Mouse (Mus musculus) liver, embryonic 15.5 days (tissue): ENCODE data around the gene Mog. TPM values are rescaled to one million over a fixed set of nuclear protein-coding genes. Genes with fewer than 3 reads are reported as not detected.
"Not testable (repeated sequence)": the region's sequence is repeated elsewhere in the genome, so short reads cannot be mapped to it uniquely, and the experiment has no call there.

Experiments
- ATAC-seq: fragments of 200-750 bp; cut with Nextera tagmentation; 2 replicates; pipeline ENCODE4 v1.8.0; 2017; ENCODE audit warnings: moderate number of reproducible peaks, mild to moderate bottlenecking, moderate library complexity; ENCODE audit not compliant: insufficient read depth
- H3K27ac ChIP-seq: fragments of 300-500 bp; sonication (generic); replicated peaks from 2 replicates; pipeline ENCODE4 v1.5.1; 2015; ENCODE audit warnings: mild to moderate bottlenecking, inconsistent platforms
- H3K27me3 ChIP-seq: fragments of 300-500 bp; sonication (generic); 2 replicates; pipeline ENCODE4 v1.6.1; 2015; ENCODE audit warnings: mild to moderate bottlenecking, inconsistent platforms
- H3K36me3 ChIP-seq: fragments of 300-500 bp; sonication (generic); replicated peaks from 2 replicates; pipeline ENCODE4 v1.6.1; 2015; ENCODE audit warnings: moderate library complexity, mild to moderate bottlenecking, inconsistent platforms
- H3K4me1 ChIP-seq: fragments of 300-500 bp; sonication (generic); replicated peaks from 2 replicates; pipeline ENCODE4 v1.6.1; 2015; ENCODE audit warnings: inconsistent platforms
- H3K4me2 ChIP-seq: fragments of 300-500 bp; sonication (generic); 2 replicates; pipeline ENCODE4 v1.6.1; 2015; ENCODE audit warnings: moderate library complexity, mild to moderate bottlenecking, inconsistent platforms
- H3K4me3 ChIP-seq: fragments of 300-500 bp; sonication (generic); replicated peaks from 2 replicates; pipeline ENCODE4 v1.5.1; 2015; ENCODE audit warnings: mild to moderate bottlenecking, inconsistent platforms
- H3K9ac ChIP-seq: fragments of 300-500 bp; sonication (generic); 2 replicates; pipeline ENCODE4 v1.6.1; 2015; ENCODE audit warnings: moderate library complexity, mild to moderate bottlenecking, inconsistent platforms
- H3K9me3 ChIP-seq: fragments of 300-500 bp; sonication (generic); replicated peaks from 2 replicates; pipeline ENCODE4 v1.6.1; 2016; ENCODE audit warnings: inconsistent platforms
- WGBS: fragments of 180-500 bp; shearing (Covaris S2); methylation state at CpG from one replicate; pipeline ENCODE4 v1.1.7; 2015; ENCODE audit warnings: mixed read lengths; ENCODE audit not compliant: insufficient replicate concordance; 5-methylcytosine and 5-hydroxymethylcytosine counted together
- polyA plus RNA-seq: library from polyadenylated mRNA; unstranded; fragments of >200 nt; fragmentation: Nextera tagmentation; extraction: Ambion mirVana; gene quantifications from 2 replicates; pipeline ENCODE4 v1.2.1, GENCODE M21; 2015

Gene Mog
- polyA plus RNA-seq, 1 experiment from 2014 or later, result not detected

- no peak for ATAC-seq
- Histone ChIP-seq H3K4me1 (no peaks in the 10 kb centered on the region), H3K9me3 (no peaks in the 10 kb centered on the region), H3K27me3 (peaks cover 22% of the 10 kb centered on the region), H3K9ac (no peak overlapping the region), H3K4me2 (no peak overlapping the region), H3K36me3 (no peaks in the 10 kb centered on the region), H3K4me3 (no peak overlapping the region), H3K27ac (no peak overlapping the region)
- 10% methylated on average over 3 of the region's 3 CpGs for WGBS
Observed at GRCm38 (mm10) chr17:36992336-36993104, 30.7 kb downstream of the Mog start.

- ATAC-seq, H3K9ac ChIP-seq, H3K27ac ChIP-seq, H3K36me3 ChIP-seq, H3K4me2 ChIP-seq, H3K4me3 ChIP-seq, H3K9me3 ChIP-seq, H3K4me1 ChIP-seq: not testable (repeated sequence)
- 67% methylated on average over 6 of the region's 6 CpGs for WGBS
- H3K27me3 ChIP-seq, result peaks cover 34% of the 10 kb centered on the region
Observed at GRCm38 (mm10) chr17:36990630-36991029, 32.6 kb downstream of the Mog start.

GRCm38 (mm10) chr17:36989437-36989836, 33.8 kb downstream of the Mog start, which contains the start of gene H2-M5:
H2-M5 (minus strand) TSS chr17:36989537.
- Histone ChIP-seq H3K4me1 (no peaks in the 10 kb centered on the region), H3K27ac (no peak within 1 kb of the TSS), H3K9me3 (no peaks in the 10 kb centered on the region), H3K36me3 (no peaks in the 10 kb centered on the region), H3K27me3 (peaks cover 39% of the 10 kb centered on the region), H3K4me2 (no peak within 1 kb of the TSS; the same call in 1 of the 2 replicates), H3K9ac (no peak within 1 kb of the TSS), H3K4me3 (no peak within 1 kb of the TSS)
- no peak for ATAC-seq
- 39% methylated on average over 5 of the region's 5 CpGs for WGBS

GRCm38 (mm10) chr17:36988475-36988874, 34.7 kb downstream of the Mog start:
- Histone ChIP-seq H3K9ac (no peak overlapping the region), H3K27me3 (peaks cover 39% of the 10 kb centered on the region), H3K36me3 (no peaks in the 10 kb centered on the region), H3K27ac (no peak overlapping the region), H3K4me1 (no peaks in the 10 kb centered on the region), H3K4me3 (no peak overlapping the region), H3K9me3 (no peaks in the 10 kb centered on the region), H3K4me2 (no peak overlapping the region; the same call in 1 of the 2 replicates)
- no peak for ATAC-seq
- WGBS, result 9% methylated on average over 24 of the region's 24 CpGs

GRCm38 (mm10) chr17:36982253-36983155, 40.7 kb downstream of the Mog start:
- WGBS, result 41% methylated on average over 5 of the region's 5 CpGs
- H3K4me1 ChIP-seq, result no peaks in the 10 kb centered on the region
- H3K36me3 ChIP-seq, result no peaks in the 10 kb centered on the region
- no peaks in the 10 kb centered on the region for H3K9me3 ChIP-seq
- no peak overlapping the region for H3K4me2 ChIP-seq
- ATAC-seq, result no peak
- H3K27me3 ChIP-seq, result peaks cover 36% of the 10 kb centered on the region
- H3K9ac ChIP-seq, result no peak overlapping the region
- no peak overlapping the region for H3K4me3 ChIP-seq
- H3K27ac ChIP-seq, result no peak overlapping the region

GRCm38 (mm10) chr17:36981845-36982244, 41.4 kb downstream of the Mog start:
- Histone ChIP-seq H3K27me3 (peaks cover 29% of the 10 kb centered on the region), H3K36me3 (no peaks in the 10 kb centered on the region), H3K9ac (no peak overlapping the region), H3K4me1 (no peaks in the 10 kb centered on the region), H3K4me3 (no peak overlapping the region), H3K4me2 (peak overlapping the region; percentile 37; the same call in 1 of the 2 replicates), H3K27ac (no peak overlapping the region), H3K9me3 (no peaks in the 10 kb centered on the region)
- no peak for ATAC-seq
- WGBS, result 13% methylated on average over 4 of the region's 4 CpGs

GRCm38 (mm10) chr17:36981221-36981813, 41.9 kb downstream of the Mog start, which contains the start of gene 2410137M14Rik:
2410137M14Rik (minus strand) TSS chr17:36981237.
- 10% methylated on average over 18 of the region's 18 CpGs for WGBS
- Histone ChIP-seq H3K4me1 (no peaks in the 10 kb centered on the region), H3K36me3 (no peaks in the 10 kb centered on the region), H3K9me3 (no peaks in the 10 kb centered on the region), H3K4me3 (no peak within 1 kb of the TSS), H3K27me3 (peaks cover 24% of the 10 kb centered on the region), H3K9ac (no peak within 1 kb of the TSS), H3K27ac (no peak within 1 kb of the TSS), H3K4me2 (peak within 1 kb of the TSS; percentile 37)
- ATAC-seq, result no peak

- no peaks in the 10 kb centered on the region for H3K9me3 ChIP-seq
- H3K9ac ChIP-seq, result no peak overlapping the region
- no peak overlapping the region for H3K4me3 ChIP-seq
- H3K27ac ChIP-seq, result no peak overlapping the region
- ATAC-seq, result no peak
- H3K27me3 ChIP-seq, result peaks cover 4% of the 10 kb centered on the region; the same call in 1 of the 2 replicates
- 47% methylated on average over 8 of the region's 8 CpGs for WGBS
- no peak overlapping the region for H3K4me2 ChIP-seq
- no peaks in the 10 kb centered on the region for H3K4me1 ChIP-seq
- H3K36me3 ChIP-seq, result no peaks in the 10 kb centered on the region
Observed at GRCm38 (mm10) chr17:36973271-36973787, 49.9 kb downstream of the Mog start.

- Histone ChIP-seq H3K4me3 (no peak overlapping the region), H3K4me1 (no peaks in the 10 kb centered on the region), H3K9me3 (no peaks in the 10 kb centered on the region), H3K27ac (no peak overlapping the region), H3K9ac (no peak overlapping the region), H3K4me2 (no peak overlapping the region), H3K27me3 (0 out of 2 replicates have a peak, but pooled peaks cover 3% of the 10 kb centered on the region), H3K36me3 (no peaks in the 10 kb centered on the region)
- no peak for ATAC-seq
- WGBS, result 25% methylated on average over 3 of the region's 3 CpGs
Observed at GRCm38 (mm10) chr17:36972791-36973190, 50.4 kb downstream of the Mog start.

GRCm38 (mm10) chr17:36971172-36971850, 51.9 kb downstream of the Mog start:
- no peak for ATAC-seq
- 56% methylated on average over 6 of the region's 6 CpGs for WGBS
- Histone ChIP-seq H3K36me3 (no peaks in the 10 kb centered on the region), H3K4me3 (no peak overlapping the region), H3K9me3 (no peaks in the 10 kb centered on the region), H3K9ac (no peak overlapping the region), H3K27me3 (0 out of 2 replicates have a peak, but pooled peaks cover 3% of the 10 kb centered on the region), H3K4me2 (no peak overlapping the region), H3K4me1 (no peaks in the 10 kb centered on the region), H3K27ac (no peak overlapping the region)
